Mouse (Mus musculus): ENCODE measurements at regions not wholly inside any gene's neighbourhood (a gene's known extent, or its start where the extent isn't known, plus 50 kb on each side); places are given as distances from the start of the nearest gene placed in this dataset.

DNA sequence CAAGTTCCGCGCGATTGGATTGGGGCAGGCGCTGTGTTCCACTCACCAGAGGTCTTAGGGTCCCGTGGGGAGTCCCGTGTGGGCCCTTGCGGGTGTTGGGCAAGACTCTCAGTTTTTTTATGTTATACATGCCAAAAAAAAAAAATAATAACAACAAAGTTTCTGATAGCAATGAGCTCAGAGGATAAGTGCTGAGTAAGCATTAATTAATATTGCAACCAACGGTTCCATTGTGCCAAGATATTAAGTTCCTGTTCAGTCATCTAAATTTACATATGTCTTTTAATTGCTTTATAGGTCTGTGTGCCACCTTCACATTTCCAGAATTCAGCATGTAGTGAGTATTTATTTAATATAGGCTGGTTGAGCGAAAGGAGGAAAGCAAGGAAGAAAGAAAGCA is 77.5 kb upstream of the Dmac1 start:
- Histone ChIP-seq H3K9ac (replicated peaks; ENCODE audit: low read depth, low read length) (no peak overlapping the region), H3K36me3 (ENCODE audit: control insufficient read depth, insufficient read depth, low read length) (no peaks in the 10 kb centered on the region), H3K9me3 (ENCODE audit: control insufficient read depth, low read depth, low read length) (no peaks in the 10 kb centered on the region), H3K27ac (ENCODE audit: low read length) (no peak overlapping the region), H3K27me3 (ENCODE audit: control insufficient read depth, insufficient read depth, low read length) (no peaks in the 10 kb centered on the region), H3K4me2 (replicated peaks; ENCODE audit: low read depth, low read length) (no peak overlapping the region), H3K4me1 (ENCODE audit: control insufficient read depth, insufficient read depth, low read length) (no peaks in the 10 kb centered on the region), H3K4me3 (ENCODE audit: low read depth, low read length) (no peak overlapping the region)
- ATAC-seq (ENCODE audit: insufficient number of reproducible peaks, insufficient read depth, low FRiP score, low read depth), result no peak
- 91% methylated on average over 5 of the region's 9 CpGs for WGBS

- Histone ChIP-seq H3K4me2 (replicated peaks; ENCODE audit: low read depth, low read length) (no peak overlapping the region), H3K4me1 (ENCODE audit: control insufficient read depth, insufficient read depth, low read length) (no peaks in the 10 kb centered on the region), H3K9me3 (ENCODE audit: control insufficient read depth, low read depth, low read length) (no peaks in the 10 kb centered on the region), H3K36me3 (ENCODE audit: control insufficient read depth, insufficient read depth, low read length) (no peaks in the 10 kb centered on the region), H3K9ac (replicated peaks; ENCODE audit: low read depth, low read length) (no peak overlapping the region), H3K27me3 (ENCODE audit: control insufficient read depth, insufficient read depth, low read length) (no peaks in the 10 kb centered on the region), H3K27ac (ENCODE audit: low read length) (no peak overlapping the region), H3K4me3 (ENCODE audit: low read depth, low read length) (no peak overlapping the region)
- ATAC-seq (ENCODE audit: insufficient number of reproducible peaks, insufficient read depth, low FRiP score, low read depth), result no peak
- WGBS, result 91% methylated on average over 2 of the region's 2 CpGs
These were observed 56.4 kb upstream of the Dmac1 start for GRCm38 (mm10) chr4:75334496-75334895.

- Histone ChIP-seq H3K9ac (replicated peaks; ENCODE audit: low read depth, low read length) (no peak overlapping the region), H3K27ac (ENCODE audit: low read length) (no peak overlapping the region), H3K4me3 (ENCODE audit: low read depth, low read length) (no peak overlapping the region), H3K4me1 (ENCODE audit: control insufficient read depth, insufficient read depth, low read length) (no peaks in the 10 kb centered on the region), H3K9me3 (ENCODE audit: control insufficient read depth, low read depth, low read length) (no peaks in the 10 kb centered on the region), H3K36me3 (ENCODE audit: control insufficient read depth, insufficient read depth, low read length) (no peaks in the 10 kb centered on the region), H3K27me3 (ENCODE audit: control insufficient read depth, insufficient read depth, low read length) (no peaks in the 10 kb centered on the region), H3K4me2 (replicated peaks; ENCODE audit: low read depth, low read length) (no peak overlapping the region)
- ATAC-seq (ENCODE audit: insufficient number of reproducible peaks, insufficient read depth, low FRiP score, low read depth), result no peak
- 81% methylated on average over 5 of the region's 5 CpGs for WGBS
These were observed 54.7 kb upstream of the Dmac1 start for GRCm38 (mm10) chr4:75332791-75333190.

- peak; percentile 61; the same call in 1 of the 2 replicates for ATAC-seq (ENCODE audit: insufficient number of reproducible peaks, insufficient read depth, low FRiP score, low read depth)
- no peaks in the 10 kb centered on the region for H3K27me3 ChIP-seq (ENCODE audit: control insufficient read depth, insufficient read depth, low read length)
- H3K4me3 ChIP-seq (ENCODE audit: low read depth, low read length), result no peak overlapping the region
- WGBS, result 36% methylated on average over 6 of the region's 6 CpGs
- H3K9me3 ChIP-seq (ENCODE audit: control insufficient read depth, low read depth, low read length), result no peaks in the 10 kb centered on the region
- no peaks in the 10 kb centered on the region for H3K36me3 ChIP-seq (ENCODE audit: control insufficient read depth, insufficient read depth, low read length)
- H3K27ac ChIP-seq (ENCODE audit: low read length), result peak overlapping the region; percentile 69; the same call in 1 of the 2 replicates
- H3K9ac ChIP-seq (replicated peaks; ENCODE audit: low read depth, low read length), result no peak overlapping the region
- no peak overlapping the region for H3K4me2 ChIP-seq (replicated peaks; ENCODE audit: low read depth, low read length)
- H3K4me1 ChIP-seq (ENCODE audit: control insufficient read depth, insufficient read depth, low read length), result no peaks in the 10 kb centered on the region
These were observed 51.5 kb upstream of the Dmac1 start for GRCm38 (mm10) chr4:75329511-75330171.
